Mouse (Mus musculus) layer of hippocampus, adult 2 months (tissue): Measurements from ENCODE around the gene Arf3. TPM values are rescaled to one million over a fixed set of nuclear protein-coding genes. Genes with fewer than 3 reads are reported as not detected.
A peak's percentile ranks its signal among the peaks of the same experiment; 100 is the strongest.

ENCODE experiments used
- DNase-seq, 2 experiments: peaks; one replicate each; pipeline ENCODE4 v3.0.0; 2022; ENCODE audit warnings: low spot score in 2 of 2
- H3K27ac ChIP-seq: fragments of 200-600 bp; 2 replicates; pipeline ENCODE4 v1.8.1; 2022
- H3K4me3 ChIP-seq: fragments of 200-600 bp; 2 replicates; pipeline ENCODE4 v1.8.1; 2022; ENCODE audit warnings: mild to moderate bottlenecking
- CTCF ChIP-seq: fragments of 200-600 bp; conservative IDR thresholded peaks from 2 replicates; pipeline ENCODE4 v1.8.1; 2022; ENCODE audit warnings: antibody characterized with exemption, mild to moderate bottlenecking, moderate library complexity
- total RNA-seq, 2 experiments: library from RNA; stranded (reverse); gene quantifications; 2 replicates each; pipeline ENCODE4 v1.2.3; 2021

Arf3 gene
- total RNA-seq, 2 experiments from 2014 or later = 820 to 852 TPM

GRCm38 (mm10) chr15:98781166-98781565 lies 18.2 kb upstream of the Arf3 start:
- DNase-seq = no peak
- no peak for TF ChIP-seq CTCF
- H3K4me3 ChIP-seq = no peak overlapping the region
- H3K27ac ChIP-seq = no peak overlapping the region

- no peak for DNase-seq
- no peak overlapping the region for H3K4me3 ChIP-seq
- TF ChIP-seq CTCF = peak; percentile 53
Measured at GRCm38 (mm10) chr15:98780573-98780972, 17.6 kb upstream of the Arf3 start.

GRCm38 (mm10) chr15:98780075-98780474 lies 17.1 kb upstream of the Arf3 start:
- TF ChIP-seq CTCF = no peak
- DNase-seq = no peak
- Histone ChIP-seq H3K4me3 (no peak overlapping the region), H3K27ac (no peak overlapping the region)

More at GRCm38 (mm10) chr15:98780573-98780972, 17.6 kb upstream of the Arf3 start:
- no peak overlapping the region for H3K27ac ChIP-seq

GRCm38 (mm10) chr15:98778806-98779205 lies 15.8 kb upstream of the Arf3 start:
- Histone ChIP-seq H3K27ac (no peak overlapping the region), H3K4me3 (no peak overlapping the region)
- no peak for DNase-seq
- no peak for TF ChIP-seq CTCF

- Histone ChIP-seq H3K27ac (no peak overlapping the region), H3K4me3 (no peak overlapping the region; the same call in 1 of the 2 replicates)
- no peak for TF ChIP-seq CTCF
- no peak for DNase-seq
Measured at GRCm38 (mm10) chr15:98778191-98778770, 15.3 kb upstream of the Arf3 start.

GRCm38 (mm10) chr15:98777762-98778161 lies 14.7 kb upstream of the Arf3 start, which contains the start of gene Wnt10b:
Gene Wnt10b (minus strand): TSS chr15:98778150.
- Histone ChIP-seq H3K27ac (no peak within 1 kb of the TSS), H3K4me3 (peak within 1 kb of the TSS; percentile 36)

GRCm38 (mm10) chr15:98777005-98777616 lies 14.1 kb upstream of the Arf3 start:
- TF ChIP-seq CTCF = no peak
- H3K27ac ChIP-seq = no peak overlapping the region
- H3K4me3 ChIP-seq = no peak overlapping the region
- DNase-seq = no peak

More at GRCm38 (mm10) chr15:98777762-98778161, 14.7 kb upstream of the Arf3 start, which contains the start of gene Wnt10b:
- DNase-seq = no peak
- TF ChIP-seq CTCF = no peak

GRCm38 (mm10) chr15:98776280-98777004 lies 13.4 kb upstream of the Arf3 start:
- Histone ChIP-seq H3K27ac (no peak overlapping the region), H3K4me3 (peak overlapping the region; percentile 17; the same call in 1 of the 2 replicates)
- DNase-seq = no peak
- TF ChIP-seq CTCF = peak; percentile 17

GRCm38 (mm10) chr15:98775533-98775932 lies 12.5 kb upstream of the Arf3 start:
- H3K27ac ChIP-seq = no peak overlapping the region
- no peak overlapping the region for H3K4me3 ChIP-seq
- TF ChIP-seq CTCF = no peak
- no peak for DNase-seq

GRCm38 (mm10) chr15:98774096-98774495 lies 11.1 kb upstream of the Arf3 start:
- Histone ChIP-seq H3K27ac (no peak overlapping the region), H3K4me3 (no peak overlapping the region)
- DNase-seq = no peak
- TF ChIP-seq CTCF = no peak

- TF ChIP-seq CTCF = no peak
- no peak for DNase-seq
- H3K4me3 ChIP-seq = peak overlapping the region; percentile 54
- H3K27ac ChIP-seq = no peak overlapping the region; the same call in 1 of the 2 replicates
Measured at GRCm38 (mm10) chr15:98772511-98773211, 9.6 kb upstream of the Arf3 start.

- Histone ChIP-seq H3K27ac (no peak overlapping the region), H3K4me3 (no peak overlapping the region; the same call in 1 of the 2 replicates)
- no peak for TF ChIP-seq CTCF
- no peak for DNase-seq
Measured at GRCm38 (mm10) chr15:98771813-98772425, 8.9 kb upstream of the Arf3 start.
